Mouse (Mus musculus): ENCODE measurements around the gene Ripply1.
"Not testable (repeated sequence)": the region's sequence is repeated elsewhere in the genome, so short reads cannot be mapped to it uniquely, and the experiment has no call there.

Gene Ripply1

GRCm38 (mm10) chrX:139780988-139781387 is 1.2 kb downstream of the Ripply1 start:
- DNase-seq (ENCODE audit: low spot score) = peak; percentile 13

GRCm38 (mm10) chrX:139779401-139779800 is 2.8 kb downstream of the Ripply1 start:
- DNase-seq (ENCODE audit: low spot score) = no peak

GRCm38 (mm10) chrX:139778886-139779285 is 3.3 kb downstream of the Ripply1 start:
- no peak for DNase-seq (ENCODE audit: low spot score)

- no peak for DNase-seq (ENCODE audit: low spot score)
Measured at GRCm38 (mm10) chrX:139777357-139777756, 4.8 kb downstream of the Ripply1 start.

GRCm38 (mm10) chrX:139775084-139775612 is 7.0 kb downstream of the Ripply1 start:
- DNase-seq (ENCODE audit: low spot score) = no peak

- peak; percentile 62 for DNase-seq (ENCODE audit: low spot score)
Measured at GRCm38 (mm10) chrX:139774309-139775083, 7.7 kb downstream of the Ripply1 start.

GRCm38 (mm10) chrX:139769975-139770637 is 12.0 kb downstream of the Ripply1 start:
- DNase-seq (ENCODE audit: low spot score) = no peak

- peak; percentile 39 for DNase-seq (ENCODE audit: low spot score)
Measured at GRCm38 (mm10) chrX:139762546-139762945, 19.6 kb downstream of the Ripply1 start.

GRCm38 (mm10) chrX:139758634-139759033 is 23.5 kb downstream of the Ripply1 start:
- not testable (repeated sequence) for DNase-seq (ENCODE audit: low spot score)

GRCm38 (mm10) chrX:139751855-139752254 is 30.3 kb downstream of the Ripply1 start:
- DNase-seq (ENCODE audit: low spot score) = peak; percentile 27

- no peak for DNase-seq (ENCODE audit: low spot score)
Measured at GRCm38 (mm10) chrX:139737066-139737465, 45.1 kb downstream of the Ripply1 start.

GRCm38 (mm10) chrX:139730541-139730940 is 51.6 kb downstream of the Ripply1 start:
- DNase-seq (ENCODE audit: low spot score) = no peak

Data from c-Kit-positive CD71-positive TER-119-positive erythroid progenitor cells, embryonic 14.5 days (primary cell).